Mouse (Mus musculus) embryonic facial prominence, embryonic 12.5 days (tissue): Measurements from ENCODE around the gene Upk3bl. TPM values are rescaled to one million over a fixed set of nuclear protein-coding genes. Genes with fewer than 3 reads are reported as not detected.
"Not testable (repeated sequence)": the region's sequence is repeated elsewhere in the genome, so short reads cannot be mapped to it uniquely, and the experiment has no call there.

Source experiments
- ATAC-seq: fragments of 200-750 bp; cut with Nextera tagmentation; 2 replicates; pipeline ENCODE4 v1.8.0; 2017; ENCODE audit not compliant: insufficient number of reproducible peaks, insufficient read depth, low FRiP score, low TSS enrichment
- H3K27ac ChIP-seq: fragments of 300-500 bp; sonication (generic); 2 replicates; pipeline ENCODE4 v1.5.1; 2016; ENCODE audit warnings: mild to moderate bottlenecking
- H3K27me3 ChIP-seq: fragments of 300-500 bp; sonication (generic); 2 replicates; pipeline ENCODE4 v1.6.1; 2016; ENCODE audit warnings: mild to moderate bottlenecking, moderate library complexity
- H3K36me3 ChIP-seq: fragments of 300-500 bp; sonication (generic); 2 replicates; pipeline ENCODE4 v1.6.1; 2016; ENCODE audit warnings: mild to moderate bottlenecking
- H3K4me1 ChIP-seq: fragments of 300-500 bp; sonication (generic); 2 replicates; pipeline ENCODE4 v1.6.1; 2016
- H3K4me2 ChIP-seq: fragments of 300-500 bp; sonication (generic); replicated peaks from 2 replicates; pipeline ENCODE4 v1.6.1; 2016; ENCODE audit warnings: mild to moderate bottlenecking, moderate library complexity
- H3K4me3 ChIP-seq: fragments of 300-500 bp; sonication (generic); 2 replicates; pipeline ENCODE4 v1.5.1; 2016; ENCODE audit warnings: mild to moderate bottlenecking
- H3K9ac ChIP-seq: fragments of 300-500 bp; sonication (generic); 2 replicates; pipeline ENCODE4 v1.6.1; 2016; ENCODE audit warnings: mild to moderate bottlenecking, moderate library complexity
- H3K9me3 ChIP-seq: fragments of 300-500 bp; sonication (generic); 2 replicates; pipeline ENCODE4 v1.6.1; 2016; ENCODE audit warnings: mild to moderate bottlenecking, moderate library complexity
- WGBS: fragments of 180-500 bp; shearing (Covaris S2); methylation state at CpG from one replicate; pipeline ENCODE4 v1.1.7; 2016; 5-methylcytosine and 5-hydroxymethylcytosine counted together
- polyA plus RNA-seq: library from polyadenylated mRNA; unstranded; fragments of >200 nt; fragmentation: Nextera tagmentation; extraction: Ambion mirVana; gene quantifications from 2 replicates; pipeline ENCODE4 v1.2.1, GENCODE M21; 2016

The Upk3bl gene
- polyA plus RNA-seq, 1 experiment from 2014 or later, result 8.7 TPM

- H3K27me3 ChIP-seq, result no peaks in the 10 kb centered on the region
- H3K4me3 ChIP-seq, result no peak overlapping the region
- H3K4me1 ChIP-seq, result no peaks in the 10 kb centered on the region
- no peak overlapping the region for H3K27ac ChIP-seq
- H3K4me2 ChIP-seq, result no peak overlapping the region
- peaks cover 61% of the 10 kb centered on the region for H3K36me3 ChIP-seq
- no peak overlapping the region for H3K9ac ChIP-seq
- no peak for ATAC-seq
- no peaks in the 10 kb centered on the region for H3K9me3 ChIP-seq
- WGBS, result 79% methylated on average over 11 of the region's 11 CpGs
Observed at GRCm38 (mm10) chr5:136027612-136028311, 26.5 kb upstream of the Upk3bl start.

GRCm38 (mm10) chr5:136034868-136035267 is 19.4 kb upstream of the Upk3bl start:
- Histone ChIP-seq H3K27me3 (no peaks in the 10 kb centered on the region), H3K9ac (no peak overlapping the region), H3K4me2 (no peak overlapping the region), H3K4me3 (no peak overlapping the region), H3K36me3 (peaks cover 31% of the 10 kb centered on the region), H3K9me3 (no peaks in the 10 kb centered on the region), H3K4me1 (no peaks in the 10 kb centered on the region), H3K27ac (no peak overlapping the region)
- WGBS, result 81% methylated on average over 4 of the region's 4 CpGs
- ATAC-seq, result no peak

- H3K27ac ChIP-seq, result no peak overlapping the region
- H3K4me3 ChIP-seq, result no peak overlapping the region
- H3K4me1 ChIP-seq, result no peaks in the 10 kb centered on the region
- H3K9ac ChIP-seq, result no peak overlapping the region
- WGBS, result 76% methylated on average over 1 of the region's 1 CpGs
- H3K36me3 ChIP-seq, result peaks cover 27% of the 10 kb centered on the region
- no peak for ATAC-seq
- no peaks in the 10 kb centered on the region for H3K9me3 ChIP-seq
- H3K27me3 ChIP-seq, result no peaks in the 10 kb centered on the region
- no peak overlapping the region for H3K4me2 ChIP-seq
Observed at GRCm38 (mm10) chr5:136035285-136035684, 19.0 kb upstream of the Upk3bl start.

GRCm38 (mm10) chr5:136036667-136037066 is 17.6 kb upstream of the Upk3bl start:
- no peak for ATAC-seq
- Histone ChIP-seq H3K4me3 (no peak overlapping the region), H3K9ac (no peak overlapping the region), H3K4me1 (no peaks in the 10 kb centered on the region), H3K4me2 (no peak overlapping the region), H3K27me3 (no peaks in the 10 kb centered on the region), H3K36me3 (peaks cover 13% of the 10 kb centered on the region), H3K9me3 (no peaks in the 10 kb centered on the region), H3K27ac (no peak overlapping the region)
- 91% methylated on average over 1 of the region's 1 CpGs for WGBS

GRCm38 (mm10) chr5:136038258-136039214 is 15.8 kb upstream of the Upk3bl start, which contains the start of gene Upk3b:
Upk3b (plus strand) TSS chr5:136038496.
- H3K9ac ChIP-seq, result no peak within 1 kb of the TSS
- no peaks in the 10 kb centered on the region for H3K9me3 ChIP-seq
- no peaks in the 10 kb centered on the region for H3K36me3 ChIP-seq
- 86% methylated on average over 17 of the region's 17 CpGs for WGBS
- no peak for ATAC-seq
- no peaks in the 10 kb centered on the region for H3K27me3 ChIP-seq
- H3K4me3 ChIP-seq, result no peak within 1 kb of the TSS
- H3K4me1 ChIP-seq, result no peaks in the 10 kb centered on the region
- no peak within 1 kb of the TSS for H3K27ac ChIP-seq
- no peak within 1 kb of the TSS for H3K4me2 ChIP-seq

- no peak overlapping the region for H3K9ac ChIP-seq
- H3K4me2 ChIP-seq, result peak overlapping the region; percentile 9; the same call in 1 of the 2 replicates
- no peaks in the 10 kb centered on the region for H3K4me1 ChIP-seq
- H3K4me3 ChIP-seq, result no peak overlapping the region; the same call in 1 of the 2 replicates
- no peaks in the 10 kb centered on the region for H3K27me3 ChIP-seq
- H3K36me3 ChIP-seq, result no peaks in the 10 kb centered on the region
- H3K9me3 ChIP-seq, result no peaks in the 10 kb centered on the region
- no peak overlapping the region for H3K27ac ChIP-seq
- 42% methylated on average over 5 of the region's 5 CpGs for WGBS
- ATAC-seq, result no peak
Observed at GRCm38 (mm10) chr5:136040210-136040609, 14.1 kb upstream of the Upk3bl start.

GRCm38 (mm10) chr5:136041260-136041659 is 13.0 kb upstream of the Upk3bl start:
- WGBS, result 53% methylated on average over 2 of the region's 2 CpGs
- H3K4me3 ChIP-seq, result no peak overlapping the region
- H3K4me2 ChIP-seq, result no peak overlapping the region
- no peaks in the 10 kb centered on the region for H3K36me3 ChIP-seq
- no peaks in the 10 kb centered on the region for H3K9me3 ChIP-seq
- no peak overlapping the region for H3K9ac ChIP-seq
- ATAC-seq, result no peak
- H3K27me3 ChIP-seq, result no peaks in the 10 kb centered on the region
- no peak overlapping the region for H3K27ac ChIP-seq
- H3K4me1 ChIP-seq, result no peaks in the 10 kb centered on the region

- H3K27ac ChIP-seq, result no peak overlapping the region
- WGBS, result 86% methylated on average over 8 of the region's 8 CpGs
- H3K4me3 ChIP-seq, result no peak overlapping the region
- no peaks in the 10 kb centered on the region for H3K27me3 ChIP-seq
- no peaks in the 10 kb centered on the region for H3K4me1 ChIP-seq
- ATAC-seq, result no peak
- no peak overlapping the region for H3K9ac ChIP-seq
- no peak overlapping the region for H3K4me2 ChIP-seq
- no peaks in the 10 kb centered on the region for H3K9me3 ChIP-seq
- no peaks in the 10 kb centered on the region for H3K36me3 ChIP-seq
Observed at GRCm38 (mm10) chr5:136041666-136042065, 12.6 kb upstream of the Upk3bl start.

- H3K4me2 ChIP-seq, result no peak overlapping the region
- no peaks in the 10 kb centered on the region for H3K9me3 ChIP-seq
- H3K4me3 ChIP-seq, result no peak overlapping the region
- H3K4me1 ChIP-seq, result no peaks in the 10 kb centered on the region
- H3K27ac ChIP-seq, result no peak overlapping the region
- no peak overlapping the region for H3K9ac ChIP-seq
- WGBS, result 68% methylated on average over 13 of the region's 13 CpGs
- ATAC-seq, result no peak
- no peaks in the 10 kb centered on the region for H3K36me3 ChIP-seq
- no peaks in the 10 kb centered on the region for H3K27me3 ChIP-seq
Observed at GRCm38 (mm10) chr5:136044865-136045264, 9.4 kb upstream of the Upk3bl start.

GRCm38 (mm10) chr5:136045408-136045807 is 8.9 kb upstream of the Upk3bl start:
- no peaks in the 10 kb centered on the region for H3K9me3 ChIP-seq
- H3K4me2 ChIP-seq, result no peak overlapping the region
- no peak overlapping the region for H3K27ac ChIP-seq
- no peak for ATAC-seq
- no peaks in the 10 kb centered on the region for H3K36me3 ChIP-seq
- no peak overlapping the region for H3K4me3 ChIP-seq
- no peaks in the 10 kb centered on the region for H3K4me1 ChIP-seq
- no peak overlapping the region for H3K9ac ChIP-seq
- H3K27me3 ChIP-seq, result no peaks in the 10 kb centered on the region
- 37% methylated on average over 9 of the region's 9 CpGs for WGBS

- H3K4me2 ChIP-seq, result no peak overlapping the region
- no peaks in the 10 kb centered on the region for H3K9me3 ChIP-seq
- peaks cover under 1% of the 10 kb centered on the region; the same call in 1 of the 2 replicates for H3K4me1 ChIP-seq
- H3K27ac ChIP-seq, result no peak overlapping the region
- no peak overlapping the region for H3K4me3 ChIP-seq
- H3K9ac ChIP-seq, result no peak overlapping the region
- H3K27me3 ChIP-seq, result no peaks in the 10 kb centered on the region
- 0 out of 2 replicates have a peak, but pooled peaks have one; percentile 57 for ATAC-seq
- WGBS, result 4% methylated on average over 10 of the region's 10 CpGs
- H3K36me3 ChIP-seq, result no peaks in the 10 kb centered on the region
Observed at GRCm38 (mm10) chr5:136045987-136046386, 8.3 kb upstream of the Upk3bl start.

- H3K4me3 ChIP-seq, H3K9me3 ChIP-seq, H3K9ac ChIP-seq, ATAC-seq, H3K4me2 ChIP-seq, H3K36me3 ChIP-seq, H3K27me3 ChIP-seq, H3K27ac ChIP-seq: not testable (repeated sequence)
- peaks cover 12% of the 10 kb centered on the region for H3K4me1 ChIP-seq
Observed at GRCm38 (mm10) chr5:136048541-136048940, 5.8 kb upstream of the Upk3bl start.
